In genomic region chr6:54948682-54949081, GRCm38 (mm10) we compare ENCODE assay signal across 30 mouse cellular contexts. TPM values are rescaled to one million over a fixed set of nuclear protein-coding genes. Genes with fewer than 3 reads are reported as not detected.
DNase-seq lines count a peak whose midpoint lies in the region; ATAC-seq and TF ChIP-seq lines count a peak whose summit lies in the region.
"Had no signal": no experiment of that assay in that cellular context is flagged by ENCODE, and none has a peak within 500 bp of the region (broad histone marks: within the 10 kb centered on the region; RNA-seq: fewer than 3 reads in every experiment).

No protein-coding gene starts in this region.

- H3K27ac ChIP-seq in liver, adult 2 months (replicated peaks; ENCODE audit: insufficient read depth, low read depth, low read length), result 0 out of 2 replicates have a peak overlapping the region, but pooled peaks have one; percentile 24
- H3K27ac ChIP-seq: forebrain, embryonic 10.5 days; forebrain, embryonic 13.5 days; heart, embryonic 15.5 days; hindbrain, embryonic 10.5 days; hindbrain, embryonic 14.5 days; hindbrain, postnatal 0 days had no signal

- no peak for DNase-seq in liver, adult 2 months (ENCODE audit: extremely low read depth, low read depth, low spot score)
- DNase-seq in liver, result no peak
- no peak for DNase-seq in gastrocnemius, postnatal 25 days
- no peak for DNase-seq in right cerebral cortex, postnatal 10 days (ENCODE audit: low spot score in 2 of 2)
- DNase-seq in urinary bladder, postnatal 10 days (ENCODE audit: low spot score), result no peak
- DNase-seq: adrenal gland, postnatal 10 days; adrenal gland, postnatal 36 days; cerebellum, adult 11 months; cerebellum, adult 2 months; cerebellum, adult 9-11 months; cerebellum, postnatal 25 days; embryo, embryonic 11 days; gastrocnemius, postnatal 10 days; heart, adult 18-20 months; heart, postnatal 10 days; heart, postnatal 36 days had no signal

- peaks cover 5% of the 10 kb centered on the region; the same call in 1 of the 2 replicates for H3K79me2 ChIP-seq in liver, adult 2 months (ENCODE audit: control insufficient read depth, insufficient read depth, low read length)

- peaks cover 16% of the 10 kb centered on the region; the same call in 1 of the 2 replicates for H3K36me3 ChIP-seq in liver, adult 2 months (ENCODE audit: control insufficient read depth, insufficient read depth, low read length)
- H3K36me3 ChIP-seq: forebrain, embryonic 10.5 days; G1E; heart, embryonic 12.5 days; heart, embryonic 15.5 days; hindbrain, embryonic 10.5 days had no signal

- H3K9ac ChIP-seq in liver, adult 2 months (ENCODE audit: low read depth, low read length), result no peak overlapping the region
- H3K9ac ChIP-seq: forebrain, embryonic 13.5 days; heart, embryonic 12.5 days; heart, embryonic 15.5 days; hindbrain, embryonic 14.5 days had no signal

- no peak for TF ChIP-seq CTCF in liver, adult 2 months (IDR thresholded peaks at IDR 0.05; ENCODE audit: low read depth, low read length)

- 82% methylated on average over 5 of the region's 5 CpGs for WGBS in liver, adult 2 months

- TF ChIP-seq POLR2A in liver, adult 2 months (IDR thresholded peaks at IDR 0.05; ENCODE audit: extremely low read depth, insufficient read depth, low read length), result no peak

- H3K4me3 ChIP-seq in liver, adult 2 months (ENCODE audit: insufficient read depth, low read depth, low read length), result no peak overlapping the region
- H3K4me3 ChIP-seq: forebrain, embryonic 10.5 days; forebrain, embryonic 13.5 days; heart, embryonic 12.5 days; heart, embryonic 15.5 days; hindbrain, embryonic 10.5 days had no signal

- H3K4me1 ChIP-seq in liver, adult 2 months (ENCODE audit: control insufficient read depth, insufficient read depth, low read length), result no peaks in the 10 kb centered on the region
- H3K4me1 ChIP-seq: forebrain, embryonic 13.5 days had no signal

- ATAC-seq in CD4-positive, CD25-positive, alpha-beta regulatory T cell, adult 4 months, result peak; percentile 14
- peak; percentile 64 for ATAC-seq in granulocyte monocyte progenitor cell, adult 5-6 weeks (replicated peaks; ENCODE audit: poor library complexity, severe bottlenecking)
- peak; percentile 54 for ATAC-seq in megakaryocyte progenitor cell, adult 5-6 weeks (replicated peaks; ENCODE audit: poor library complexity)
- ATAC-seq: forebrain, embryonic 13.5 days; forebrain, embryonic 16.5 days; hindbrain, postnatal 0 days; Patski had no signal

- no peaks in the 10 kb centered on the region for H3K27me3 ChIP-seq in liver, adult 2 months (ENCODE audit: control insufficient read depth, insufficient read depth, low read length)
- H3K27me3 ChIP-seq: CH12.LX, Patski had no signal

RNA-seq across cellular contexts. Expression of gene Nod1, which starts 23.7 kb away (rescaled TPM):
- total RNA-seq in liver, adult 2 months (2014; rRNA removed), result 7.0 and 12.1 TPM in 2 replicates
- 8.1 and 8.4 TPM in 2 replicates for polyA plus RNA-seq in liver, adult 2 months (2012; rRNA removed)
- 10 to 100 TPM; 17.0 to 18.6 TPM for polyA plus RNA-seq in CD4-positive, CD25-positive, alpha-beta regulatory T cell, adult 4 months (2017; shearing (Covaris generic))
- 5.4 and 7.8 TPM in 2 replicates for total RNA-seq in granulocyte monocyte progenitor cell, adult 5-6 weeks (2014; fragmentation: Nextera tagmentation)
- 5.5 and 7.2 TPM in 2 replicates for total RNA-seq in granulocyte monocyte progenitor cell, adult 5-6 weeks (2017)
- total RNA-seq in megakaryocyte progenitor cell, adult 5-6 weeks (2015), result 6.2 TPM in 2 replicates
- total RNA-seq in megakaryocyte progenitor cell, adult 5-6 weeks (2017), result 4.6 and 5.2 TPM in 2 replicates
- total RNA-seq in gastrocnemius, postnatal 25 days (2021), result 1 to 10 TPM; 6.6 to 7.2 TPM

RNA-seq across cellular contexts. Expression of gene Ggct, which starts 44.1 kb away (rescaled TPM):
- 8.7 and 11.7 TPM in 2 replicates for total RNA-seq in liver, adult 2 months (2014; rRNA removed)
- polyA plus RNA-seq in liver, adult 2 months (2012; rRNA removed), result 6.2 and 6.6 TPM in 2 replicates
- 10 to 100 TPM; 19.8 to 34.0 TPM for polyA plus RNA-seq in CD4-positive, CD25-positive, alpha-beta regulatory T cell, adult 4 months (2017; shearing (Covaris generic))
- 12.8 and 18.7 TPM in 2 replicates for total RNA-seq in granulocyte monocyte progenitor cell, adult 5-6 weeks (2014; fragmentation: Nextera tagmentation)
- total RNA-seq in granulocyte monocyte progenitor cell, adult 5-6 weeks (2017), result 39.6 and 41.1 TPM in 2 replicates
- total RNA-seq in megakaryocyte progenitor cell, adult 5-6 weeks (2015), result 12.5 and 13.5 TPM in 2 replicates
- 25.1 and 31.1 TPM in 2 replicates for total RNA-seq in megakaryocyte progenitor cell, adult 5-6 weeks (2017)
- total RNA-seq in gastrocnemius, postnatal 25 days (2021), result 1 to 10 TPM; 7.4 to 8.8 TPM

Comparison
In these comparisons a context has a peak if more than half of its experiments do, and no peak if none do; other contexts are left out.
1. ATAC-seq: peak in every context shown above with its lines; median percentile 64 in granulocyte monocyte progenitor cell, adult 5-6 weeks; 54 in megakaryocyte progenitor cell, adult 5-6 weeks; 14 in CD4-positive, CD25-positive, alpha-beta regulatory T cell, adult 4 months.